Mouse (Mus musculus) cerebellum, postnatal 10 days (tissue): ENCODE measurements around the gene Vmn1r59.
"Not testable (repeated sequence)": the region's sequence is repeated elsewhere in the genome, so short reads cannot be mapped to it uniquely, and the experiment has no call there.

Source experiments
- DNase-seq, 2 experiments: peaks; one replicate each; pipeline ENCODE4 v3.0.0; 2021; ENCODE audit warnings: mixed read lengths in 2 of 2

Gene Vmn1r59

GRCm38 (mm10) chr7:5456674-5457073 lies at the start of gene Vmn1r59:
Vmn1r59 (minus strand) TSS chr7:5456774.
- DNase-seq, result no peak

DNA sequence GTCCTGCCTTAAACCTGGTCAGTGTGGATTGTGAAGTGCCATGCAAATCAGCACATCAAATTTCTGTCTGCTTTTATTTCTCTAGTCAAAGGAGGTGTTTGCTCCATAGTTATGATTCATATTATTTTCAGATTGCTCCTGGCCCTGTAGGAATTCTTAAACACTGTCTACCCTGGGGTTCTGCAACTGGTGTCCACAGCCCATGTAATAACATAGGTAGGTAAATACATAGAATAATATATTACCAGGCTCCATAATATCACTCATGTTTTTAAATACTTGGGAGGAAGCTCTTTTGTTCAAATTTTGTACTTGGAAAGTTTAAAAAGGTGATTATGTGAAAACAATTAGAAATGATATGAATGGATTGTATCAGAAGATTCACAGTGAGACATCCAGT lies 37.3 kb upstream of the Vmn1r59 start, which contains the start of gene Vmn2r28:
Gene Vmn2r28, minus strand, starts transcription at position 101 of the 400 bp plus-strand sequence.
- not testable (repeated sequence) for DNase-seq

GRCm38 (mm10) chr7:5454011-5454410 lies 2.6 kb downstream of the Vmn1r59 start:
- DNase-seq, result not testable (repeated sequence)

GRCm38 (mm10) chr7:5448627-5449026 lies 7.9 kb downstream of the Vmn1r59 start:
- DNase-seq, result no peak

- DNase-seq, result not testable (repeated sequence)
These were observed 43.3 kb downstream of the Vmn1r59 start, which contains the start of gene Vmn1r58 for GRCm38 (mm10) chr7:5413296-5413695. Vmn1r58 (minus strand) TSS chr7:5413396.

DNA sequence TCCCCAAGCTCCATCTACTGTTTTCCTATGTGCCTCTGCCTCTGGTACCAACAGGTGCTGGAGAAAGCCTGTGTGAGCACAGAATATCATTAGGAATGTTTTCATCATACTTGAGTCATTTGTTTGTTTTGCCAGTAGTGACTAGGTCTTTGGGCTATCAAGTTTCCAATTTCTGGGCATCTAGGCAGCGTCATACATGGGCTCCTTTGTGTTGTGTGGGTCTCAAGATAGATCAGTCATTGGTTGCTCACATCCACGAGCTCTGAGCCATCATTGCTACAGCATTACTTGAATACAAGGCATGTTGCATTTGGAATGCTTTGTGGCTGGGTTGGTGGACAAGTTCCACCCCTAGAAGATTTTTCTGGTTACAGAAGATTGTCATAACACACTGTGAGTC lies 50.4 kb downstream of the Vmn1r59 start:
- no peak for DNase-seq
